Mouse (Mus musculus) forebrain, embryonic 16.5 days (tissue): ENCODE measurements around the gene Atrnl1. TPM values are rescaled to one million over a fixed set of nuclear protein-coding genes. Genes with fewer than 3 reads are reported as not detected.
A peak's percentile ranks its signal among the peaks of the same experiment; 100 is the strongest.
"Not testable (repeated sequence)": the region's sequence is repeated elsewhere in the genome, so short reads cannot be mapped to it uniquely, and the experiment has no call there.

Source experiments
- ATAC-seq: fragments of 200-750 bp; cut with Nextera tagmentation; 2 replicates; pipeline ENCODE4 v1.8.0; 2017; ENCODE audit warnings: mild to moderate bottlenecking, moderate library complexity
- H3K27ac ChIP-seq: fragments of 300-500 bp; sonication (generic); 2 replicates; pipeline ENCODE4 v1.5.1; 2014; ENCODE audit warnings: low read length, control low read depth
- H3K27me3 ChIP-seq: fragments of 300-500 bp; sonication (generic); replicated peaks from 2 replicates; pipeline ENCODE4 v1.6.1; 2014; ENCODE audit warnings: low read length; ENCODE audit not compliant: control insufficient read depth, insufficient read depth
- H3K36me3 ChIP-seq: fragments of 300-500 bp; sonication (generic); 2 replicates; pipeline ENCODE4 v1.6.1; 2014; ENCODE audit not compliant: control insufficient read depth, insufficient read depth
- H3K4me1 ChIP-seq: fragments of 300-500 bp; sonication (generic); replicated peaks from 2 replicates; pipeline ENCODE4 v1.6.1; 2014; ENCODE audit warnings: low read length; ENCODE audit not compliant: control insufficient read depth, insufficient read depth
- H3K4me2 ChIP-seq: fragments of 300-500 bp; sonication (generic); 2 replicates; pipeline ENCODE4 v1.6.1; 2014; ENCODE audit warnings: mild to moderate bottlenecking, low read length, control low read depth
- H3K4me3 ChIP-seq: fragments of 300-500 bp; sonication (generic); replicated peaks from 2 replicates; pipeline ENCODE4 v1.5.1; 2014; ENCODE audit warnings: mild to moderate bottlenecking, low read length, control low read depth
- H3K9ac ChIP-seq: fragments of 300-500 bp; sonication (generic); replicated peaks from 2 replicates; pipeline ENCODE4 v1.6.1; 2014; ENCODE audit warnings: low read depth, low read length, control low read depth
- H3K9me3 ChIP-seq: fragments of 300-500 bp; sonication (generic); 2 replicates; pipeline ENCODE4 v1.6.1; 2016; ENCODE audit warnings: low read length; ENCODE audit not compliant: control insufficient read depth
- WGBS: fragments of 180-500 bp; shearing (Covaris S2); extraction: QIAGEN DNeasy Blood & Tissue Kit; methylation state at CpG from one replicate; pipeline ENCODE4 v1.1.7; 2014; 5-methylcytosine and 5-hydroxymethylcytosine counted together
- polyA plus RNA-seq: library from polyadenylated mRNA; unstranded; fragments of >200 nt; fragmentation: Nextera tagmentation; extraction: Ambion mirVana; gene quantifications from 2 replicates; pipeline ENCODE4 v1.2.1, GENCODE M21; 2015

Atrnl1 gene
- polyA plus RNA-seq, 1 experiment from 2014 or later, result 8.3 TPM

DNA sequence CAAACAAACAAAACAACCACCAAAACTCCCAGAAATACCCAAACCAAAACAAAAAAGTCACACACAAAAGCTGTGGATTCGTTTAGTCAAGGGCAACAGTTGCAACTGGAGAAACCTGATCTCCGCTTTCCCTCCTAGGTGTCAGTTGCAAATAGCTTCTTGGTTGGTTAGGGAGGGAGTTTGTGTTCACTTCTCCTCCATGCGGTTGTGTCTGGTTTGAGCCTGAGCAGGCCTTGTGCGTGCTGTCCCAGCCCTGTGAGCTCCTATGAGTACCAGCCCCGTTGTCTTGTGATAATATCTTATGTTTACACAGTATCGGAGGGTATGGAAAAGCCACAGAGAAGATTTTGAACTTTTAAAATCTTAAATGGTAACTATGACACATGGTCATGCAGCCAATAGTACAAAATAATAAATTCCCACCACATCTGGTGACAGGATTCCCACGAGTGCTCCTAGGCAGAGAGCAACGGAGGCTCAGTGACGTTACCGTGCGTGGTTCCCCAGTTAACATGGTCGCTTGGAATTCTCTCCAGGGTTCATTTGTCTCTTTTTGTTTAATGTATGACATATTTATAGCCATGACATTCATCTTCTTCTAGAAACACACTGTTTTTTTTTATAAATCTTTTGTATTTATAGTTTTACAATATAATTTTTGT is 46.7 kb downstream of the Atrnl1 start:
- H3K4me2 ChIP-seq, result no peak overlapping the region
- no peaks in the 10 kb centered on the region for H3K27me3 ChIP-seq
- ATAC-seq, result no peak
- 84% methylated on average over 12 of the region's 12 CpGs for WGBS
- H3K9ac ChIP-seq, result no peak overlapping the region
- no peaks in the 10 kb centered on the region for H3K4me1 ChIP-seq
- H3K36me3 ChIP-seq, result no peaks in the 10 kb centered on the region; the same call in 1 of the 2 replicates
- H3K9me3 ChIP-seq, result no peaks in the 10 kb centered on the region
- H3K27ac ChIP-seq, result no peak overlapping the region
- no peak overlapping the region for H3K4me3 ChIP-seq

- Histone ChIP-seq H3K4me1 (no peaks in the 10 kb centered on the region), H3K36me3 (no peaks in the 10 kb centered on the region; the same call in 1 of the 2 replicates), H3K27me3 (no peaks in the 10 kb centered on the region), H3K4me3 (no peak overlapping the region), H3K9ac (no peak overlapping the region), H3K9me3 (no peaks in the 10 kb centered on the region), H3K4me2 (no peak overlapping the region), H3K27ac (no peak overlapping the region)
- 92% methylated on average over 8 of the region's 8 CpGs for WGBS
- ATAC-seq, result no peak
Measured at GRCm38 (mm10) chr19:57658111-57659091, 47.6 kb downstream of the Atrnl1 start.

GRCm38 (mm10) chr19:57667011-57667410 is 56.2 kb downstream of the Atrnl1 start:
- Histone ChIP-seq H3K9me3 (no peaks in the 10 kb centered on the region), H3K4me2 (no peak overlapping the region), H3K27ac (no peak overlapping the region), H3K9ac (no peak overlapping the region), H3K4me1 (no peaks in the 10 kb centered on the region), H3K4me3 (no peak overlapping the region), H3K36me3 (no peaks in the 10 kb centered on the region), H3K27me3 (no peaks in the 10 kb centered on the region)
- ATAC-seq, result no peak
- WGBS, result 57% methylated on average over 9 of the region's 9 CpGs

GRCm38 (mm10) chr19:57667946-57668345 is 57.1 kb downstream of the Atrnl1 start:
- Histone ChIP-seq H3K4me2 (no peak overlapping the region), H3K36me3 (no peaks in the 10 kb centered on the region), H3K4me1 (no peaks in the 10 kb centered on the region), H3K27ac (no peak overlapping the region), H3K9ac (no peak overlapping the region), H3K9me3 (no peaks in the 10 kb centered on the region), H3K4me3 (no peak overlapping the region), H3K27me3 (no peaks in the 10 kb centered on the region)
- WGBS, result 93% methylated on average over 10 of the region's 10 CpGs
- ATAC-seq, result no peak

DNA sequence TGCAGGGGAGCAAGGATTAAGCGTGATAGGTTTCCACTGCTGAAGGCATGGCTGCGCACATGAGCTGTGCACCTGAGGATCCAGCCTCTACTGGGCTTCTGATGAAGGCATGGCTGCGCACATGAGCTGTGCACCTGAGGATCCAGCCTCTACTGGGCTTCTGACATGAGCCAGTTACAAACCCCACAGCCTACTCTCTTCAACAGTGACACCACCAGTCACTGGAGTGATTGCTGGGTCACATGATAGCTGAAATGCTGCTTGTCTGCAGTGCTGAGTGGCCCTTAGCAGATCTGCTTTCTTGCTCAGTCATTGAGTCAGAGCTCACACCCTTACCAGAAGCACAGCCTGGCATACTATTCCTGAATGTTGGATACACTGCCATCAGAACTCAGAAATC is 68.6 kb downstream of the Atrnl1 start:
- Histone ChIP-seq H3K9me3 (no peaks in the 10 kb centered on the region), H3K27me3 (no peaks in the 10 kb centered on the region), H3K4me2 (no peak overlapping the region), H3K36me3 (peaks cover 2% of the 10 kb centered on the region; the same call in 1 of the 2 replicates), H3K4me3 (no peak overlapping the region), H3K9ac (no peak overlapping the region), H3K4me1 (no peaks in the 10 kb centered on the region), H3K27ac (no peak overlapping the region)
- ATAC-seq, result no peak
- 87% methylated on average over 3 of the region's 3 CpGs for WGBS

- Histone ChIP-seq H3K27me3 (no peaks in the 10 kb centered on the region), H3K9me3 (no peaks in the 10 kb centered on the region), H3K36me3 (peaks cover 3% of the 10 kb centered on the region; the same call in 1 of the 2 replicates), H3K27ac (no peak overlapping the region; the same call in 1 of the 2 replicates), H3K4me2 (no peak overlapping the region), H3K9ac (no peak overlapping the region), H3K4me3 (no peak overlapping the region), H3K4me1 (no peaks in the 10 kb centered on the region)
- WGBS, result 65% methylated on average over 20 of the region's 20 CpGs
- peak; percentile 55 for ATAC-seq
Measured at GRCm38 (mm10) chr19:57686596-57686995, 75.8 kb downstream of the Atrnl1 start.

GRCm38 (mm10) chr19:57692566-57692965 is 81.7 kb downstream of the Atrnl1 start:
- Histone ChIP-seq H3K4me2 (no peak overlapping the region), H3K27ac (no peak overlapping the region), H3K9me3 (no peaks in the 10 kb centered on the region), H3K36me3 (peaks cover 3% of the 10 kb centered on the region; the same call in 1 of the 2 replicates), H3K4me1 (no peaks in the 10 kb centered on the region), H3K27me3 (no peaks in the 10 kb centered on the region), H3K9ac (no peak overlapping the region), H3K4me3 (no peak overlapping the region)
- no peak for ATAC-seq
- 87% methylated on average over 3 of the region's 3 CpGs for WGBS

GRCm38 (mm10) chr19:57696781-57697180 is 85.9 kb downstream of the Atrnl1 start:
- H3K9ac ChIP-seq, H3K27me3 ChIP-seq: not testable (repeated sequence)
- 89% methylated on average over 5 of the region's 5 CpGs for WGBS

GRCm38 (mm10) chr19:57713138-57713537 is 102.3 kb downstream of the Atrnl1 start:
- peak; percentile 36; the same call in 1 of the 2 replicates for ATAC-seq
- Histone ChIP-seq H3K27me3 (no peaks in the 10 kb centered on the region), H3K36me3 (peaks cover 5% of the 10 kb centered on the region; the same call in 1 of the 2 replicates), H3K4me2 (no peak overlapping the region), H3K4me1 (peaks cover 8% of the 10 kb centered on the region), H3K4me3 (no peak overlapping the region), H3K9ac (no peak overlapping the region), H3K9me3 (no peaks in the 10 kb centered on the region), H3K27ac (no peak overlapping the region; the same call in 1 of the 2 replicates)
- WGBS, result 60% methylated on average over 5 of the region's 5 CpGs

More at GRCm38 (mm10) chr19:57696781-57697180, 85.9 kb downstream of the Atrnl1 start:
- not testable (repeated sequence) for H3K4me3 ChIP-seq, H3K36me3 ChIP-seq, H3K27ac ChIP-seq, H3K4me1 ChIP-seq, H3K4me2 ChIP-seq, ATAC-seq, H3K9me3 ChIP-seq
